Mouse (Mus musculus) liver, adult 10 weeks (tissue): ENCODE data around the gene Pde6d. TPM values are rescaled to one million over a fixed set of nuclear protein-coding genes. Genes with fewer than 3 reads are reported as not detected.

Experiments used
- polyA plus RNA-seq: library from polyadenylated mRNA; stranded (reverse); fragments of 350-450 nt; fragmentation: Illumina TruSeq; extraction: RNeasy Lipid Tissue Mini Kit (QIAGEN cat#74804); gene quantifications from one replicate; pipeline ENCODE4 v1.2.3, GENCODE M21; 2014; ENCODE audit warnings: low read depth, low replicate concordance

Gene Pde6d
- 5.1 TPM for polyA plus RNA-seq

DNA sequence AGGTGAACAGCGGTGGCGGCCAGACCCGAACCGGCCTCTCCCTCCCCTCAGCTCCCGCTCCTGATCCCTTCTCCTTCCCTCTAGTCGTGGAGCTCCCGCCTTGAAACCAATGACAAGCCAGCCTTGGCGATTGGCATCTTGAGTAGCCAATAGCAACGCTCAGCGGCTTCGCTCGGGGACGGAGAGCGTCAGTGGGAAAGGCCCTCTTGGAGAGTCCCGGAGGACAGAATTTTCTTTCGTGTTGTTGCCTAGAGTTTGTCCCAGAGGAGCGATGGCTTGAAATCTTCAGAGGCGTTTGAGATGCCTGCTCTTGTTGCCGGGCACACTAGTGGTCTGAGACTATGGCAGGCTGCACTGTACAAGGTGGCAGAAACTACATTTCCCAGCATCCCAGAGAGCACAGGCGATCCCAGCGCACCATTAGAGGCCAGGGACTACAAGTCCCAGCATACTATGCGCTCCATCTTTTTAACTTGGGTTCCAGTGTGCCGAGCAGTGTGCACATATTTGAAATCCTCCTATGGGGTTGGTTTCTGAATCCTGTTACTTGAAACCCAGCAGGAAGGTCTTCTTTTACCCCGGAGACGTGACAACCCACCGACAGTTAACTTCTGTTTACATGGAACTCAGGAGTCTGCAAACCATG is at the start of gene Pde6d, which contains the start of gene Cops7b:
TSS of gene Pde6d (minus strand) at position 179 of the 646 bp plus-strand sequence.
TSS of gene Cops7b (plus strand) at position 454 of the 646 bp plus-strand sequence.

DNA sequence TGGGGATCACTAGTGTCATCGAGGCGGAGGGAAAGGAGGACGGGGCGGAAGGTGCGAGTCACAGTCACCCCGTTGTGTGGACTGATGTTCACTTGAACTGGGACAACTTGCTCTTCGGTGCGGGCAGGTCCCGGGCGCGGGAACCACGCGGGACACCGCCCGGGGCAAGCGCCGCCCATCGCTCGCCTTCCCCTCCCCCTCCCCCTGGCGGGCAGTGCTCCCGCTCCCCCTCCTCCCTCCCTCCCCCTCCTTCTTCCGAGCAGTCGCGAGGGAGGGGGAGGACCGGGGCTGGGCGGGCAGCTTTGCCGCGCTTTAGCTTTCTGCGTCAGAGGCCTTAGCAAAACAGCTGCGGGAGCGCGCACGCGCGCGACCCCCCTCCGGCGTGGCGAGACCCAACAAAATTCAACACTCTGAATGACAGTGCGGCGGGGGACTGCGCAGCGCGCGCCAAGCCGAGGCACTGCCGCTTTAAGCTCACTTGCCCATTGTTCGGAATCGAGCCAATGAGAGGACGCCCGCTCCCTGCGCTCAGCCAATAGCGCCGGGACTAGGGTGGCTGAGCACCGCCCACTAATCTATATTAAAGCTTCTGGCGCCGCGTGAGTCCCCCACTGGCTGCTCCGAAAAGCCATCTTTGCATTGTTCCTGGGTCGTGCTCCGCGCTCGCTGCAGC is 56.2 kb downstream of the Pde6d start, which contains the start of gene Ptma:
TSS of gene Ptma (plus strand) at position 611 of the 673 bp plus-strand sequence.

Other genes with a start within 250 kb of the Pde6d start
- gene Ncl, start 223.2 kb downstream of the Pde6d start, polyA plus RNA-seq: 150 TPM
- not detected for gene Nmur1, start 156.4 kb downstream of the Pde6d start, polyA plus RNA-seq
- gene Tex44, start 156.3 kb downstream of the Pde6d start, polyA plus RNA-seq: not detected
- 357 TPM for gene Ptma, start 55.9 kb downstream of the Pde6d start, polyA plus RNA-seq
- 2.4 TPM for gene Cops7b, start 275 bp upstream of the Pde6d start, polyA plus RNA-seq
- gene Nppc, start 87.9 kb upstream of the Pde6d start, polyA plus RNA-seq: not detected
- gene Dis3l2, start 121.2 kb upstream of the Pde6d start, polyA plus RNA-seq: 3.9 TPM